Mouse (Mus musculus): ENCODE results near the gene Arf6. TPM values are rescaled to one million over a fixed set of nuclear protein-coding genes. Genes with fewer than 3 reads are reported as not detected.

Gene Arf6
- polyA plus RNA-seq, 1 experiment from 2014 or later = 20.7 TPM

Small RNA genes lying within 50 kb of the gene (microRNA-seq; reads per million reads assigned to microRNA genes)
- not detected for gene Gm47299
- gene Gm47305 = not detected

Other genes starting within 250 kb of the Arf6 start
- gene Rps29, start 213.0 kb upstream of the Arf6 start, polyA plus RNA-seq (2015; fragmentation: Nextera tagmentation; extraction: Ambion mirVana) = 919 and 945 TPM in 2 replicates
- 2.9 and 3.1 TPM in 2 replicates for gene Lrr1, start 203.3 kb upstream of the Arf6 start, polyA plus RNA-seq (2015; fragmentation: Nextera tagmentation; extraction: Ambion mirVana)
- 286 and 296 TPM in 2 replicates for gene Rpl36al, start 188.1 kb upstream of the Arf6 start, polyA plus RNA-seq (2015; fragmentation: Nextera tagmentation; extraction: Ambion mirVana)
- 30.6 and 34.7 TPM in 2 replicates for gene Mgat2, start 188.0 kb upstream of the Arf6 start, polyA plus RNA-seq (2015; fragmentation: Nextera tagmentation; extraction: Ambion mirVana)
- 11.8 and 14.7 TPM in 2 replicates for gene Gm49383, start 175.0 kb upstream of the Arf6 start, polyA plus RNA-seq (2015; fragmentation: Nextera tagmentation; extraction: Ambion mirVana)
- 5.9 and 6.4 TPM in 2 replicates for gene Dnaaf2, start 173.7 kb upstream of the Arf6 start, polyA plus RNA-seq (2015; fragmentation: Nextera tagmentation; extraction: Ambion mirVana)
- 9.8 and 13.1 TPM in 2 replicates for gene Gm49384, start 167.9 kb upstream of the Arf6 start, polyA plus RNA-seq (2015; fragmentation: Nextera tagmentation; extraction: Ambion mirVana)
- gene Pole2, start 144.0 kb upstream of the Arf6 start, polyA plus RNA-seq (2015; fragmentation: Nextera tagmentation; extraction: Ambion mirVana) = 2.5 and 2.7 TPM in 2 replicates
- 15.6 and 19.3 TPM in 2 replicates for gene Klhdc1, start 131.0 kb upstream of the Arf6 start, polyA plus RNA-seq (2015; fragmentation: Nextera tagmentation; extraction: Ambion mirVana)
- 282 and 300 TPM in 2 replicates for gene Klhdc2, start 75.5 kb upstream of the Arf6 start, polyA plus RNA-seq (2015; fragmentation: Nextera tagmentation; extraction: Ambion mirVana)
- gene Nemf, start 15.0 kb upstream of the Arf6 start, polyA plus RNA-seq (2015; fragmentation: Nextera tagmentation; extraction: Ambion mirVana) = 86.5 and 91.1 TPM in 2 replicates
- gene Gm9887, start 308 bp downstream of the Arf6 start, polyA plus RNA-seq (2015; fragmentation: Nextera tagmentation; extraction: Ambion mirVana) = 0.88 and 0.99 TPM in 2 replicates
- 29.7 and 30.5 TPM in 2 replicates for gene Vcpkmt, start 210.9 kb downstream of the Arf6 start, polyA plus RNA-seq (2015; fragmentation: Nextera tagmentation; extraction: Ambion mirVana)